Mouse (Mus musculus): ENCODE measurements around the gene 1700016C15Rik.
A peak's percentile ranks its signal among the peaks of the same experiment; 100 is the strongest.

The 1700016C15Rik gene

GRCm38 (mm10) chr1:177729043-177730024, at the start of gene 1700016C15Rik:
1700016C15Rik (plus strand) TSS chr1:177729814.
- DNase-seq = peak; percentile 25 to 51

GRCm38 (mm10) chr1:177681239-177681638, 48.4 kb upstream of the 1700016C15Rik start:
- DNase-seq = peak; percentile 35 to 50

DNA sequence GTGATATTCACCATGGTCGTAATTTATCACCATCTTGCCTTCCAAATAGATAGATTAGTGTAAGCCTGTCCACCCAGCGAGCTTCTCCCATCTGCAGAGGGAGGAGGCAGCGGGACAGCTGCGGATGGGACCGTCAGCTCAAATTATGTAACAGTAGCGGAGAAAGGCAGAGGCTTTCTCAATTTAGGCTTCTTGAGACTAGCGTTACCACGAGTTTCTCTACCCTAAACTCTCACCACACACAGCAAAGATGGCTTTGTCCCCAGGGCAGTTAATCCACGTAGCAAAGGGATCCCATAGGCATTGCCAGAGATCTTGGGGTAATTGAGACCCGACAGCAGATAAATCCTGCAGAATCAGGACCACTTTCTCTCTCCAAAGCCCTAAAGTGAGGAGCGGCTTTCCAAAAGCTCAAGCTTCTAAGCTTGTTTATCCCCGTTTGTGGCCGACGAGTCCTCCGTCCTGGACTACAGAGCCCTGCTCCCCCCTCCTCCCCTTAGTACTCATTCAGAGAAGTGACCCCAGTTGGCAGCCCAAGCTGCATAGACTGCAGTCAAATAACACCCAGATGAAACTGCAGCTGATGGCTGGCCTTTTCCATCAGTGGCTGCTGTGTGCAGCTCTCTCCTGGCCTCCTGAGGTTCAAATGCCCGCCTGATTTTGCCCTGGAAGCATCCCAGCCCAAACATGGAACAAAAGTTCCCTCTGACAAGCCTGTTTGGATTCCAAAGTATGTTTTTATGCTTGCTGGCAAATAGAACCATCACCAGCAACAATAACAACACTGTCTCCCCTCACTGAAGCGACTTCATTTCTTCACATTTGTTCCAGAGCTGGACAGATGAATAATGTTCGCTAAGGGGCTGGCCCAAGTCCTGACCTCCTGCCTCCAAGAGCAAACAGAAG, 45.4 kb upstream of the 1700016C15Rik start:
- no peak for DNase-seq

GRCm38 (mm10) chr1:177684901-177685300, 44.7 kb upstream of the 1700016C15Rik start:
- peak in 1 of 2 experiments; percentile 29 for DNase-seq

DNA sequence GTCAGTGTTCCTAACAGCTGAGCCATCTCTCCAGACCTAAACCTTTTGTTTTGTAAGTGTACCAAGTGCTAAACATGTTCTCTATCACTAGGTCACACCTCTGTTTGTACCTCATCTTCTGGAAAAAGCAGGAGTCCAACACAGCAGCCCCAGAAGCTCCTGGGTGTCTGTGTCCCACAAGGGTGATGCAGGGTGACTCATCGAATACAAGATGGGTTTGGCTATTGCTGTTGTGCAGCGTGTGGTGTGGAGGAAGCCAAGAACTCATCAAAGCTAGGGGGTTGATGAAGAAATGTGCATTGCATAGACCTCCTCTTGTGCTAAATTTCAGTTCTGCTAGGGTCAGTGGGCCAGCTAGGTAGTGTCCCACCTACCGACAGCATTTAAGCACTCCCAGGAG, 43.5 kb upstream of the 1700016C15Rik start:
- DNase-seq = no peak

- peak in 1 of 2 experiments; percentile 21 for DNase-seq
Measured at GRCm38 (mm10) chr1:177686982-177687381, 42.6 kb upstream of the 1700016C15Rik start.

DNA sequence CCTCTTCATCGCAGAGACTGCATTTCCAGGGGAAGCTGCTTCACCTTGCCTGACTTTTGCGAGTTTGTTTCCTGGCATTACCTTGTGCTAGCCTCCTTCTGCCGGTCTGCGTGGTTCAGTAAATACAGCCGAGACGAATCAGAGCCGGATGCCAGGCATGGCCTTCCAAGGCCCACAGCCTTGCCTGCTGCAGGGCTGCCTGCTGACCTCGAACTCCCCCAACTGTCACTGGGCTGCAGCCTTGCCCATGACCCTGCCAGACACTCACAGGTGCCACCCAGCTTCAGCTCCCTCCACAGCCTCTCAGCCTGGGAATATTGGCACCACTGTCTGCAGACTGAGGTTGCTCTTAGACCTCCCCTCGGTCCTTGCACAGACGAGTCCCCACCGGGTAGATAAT, 37.1 kb upstream of the 1700016C15Rik start:
- DNase-seq = no peak

GRCm38 (mm10) chr1:177693486-177694252, 35.9 kb upstream of the 1700016C15Rik start:
- DNase-seq = no peak

GRCm38 (mm10) chr1:177700560-177700959, 29.1 kb upstream of the 1700016C15Rik start:
- DNase-seq = no peak

DNA sequence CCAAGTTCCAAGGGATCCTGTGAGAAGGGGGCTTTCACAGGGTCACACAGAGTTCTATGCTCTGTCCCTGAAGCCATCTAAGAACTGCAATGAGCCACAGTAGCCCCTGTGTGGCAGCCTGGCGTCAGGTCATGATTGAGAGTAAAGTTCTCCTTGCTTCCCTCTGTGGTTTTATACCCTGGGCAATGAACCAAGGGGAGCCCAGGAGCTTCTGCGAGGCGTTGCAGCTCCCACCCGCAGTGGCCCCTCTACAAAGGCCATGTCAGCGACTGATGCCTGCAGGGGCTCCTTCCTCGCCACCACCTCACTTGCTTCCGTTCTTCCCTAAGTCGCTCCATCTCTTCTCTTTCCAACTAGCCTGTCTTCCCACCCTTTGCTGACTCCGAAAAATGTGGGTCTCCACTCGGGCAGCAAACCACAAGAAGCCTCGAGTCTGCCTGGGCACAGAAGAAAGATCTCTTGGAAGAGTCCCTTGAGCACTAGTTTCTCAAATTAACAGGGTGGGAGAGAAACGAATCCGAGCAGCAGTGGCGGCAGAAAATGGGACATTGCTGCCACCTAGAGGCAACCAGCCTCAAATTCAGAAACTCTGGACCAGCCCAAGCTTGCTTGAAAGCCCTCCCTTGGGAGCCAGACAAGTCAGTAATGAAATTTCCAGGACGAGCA, 27.0 kb upstream of the 1700016C15Rik start:
- peak; percentile 70 to 85 for DNase-seq

DNA sequence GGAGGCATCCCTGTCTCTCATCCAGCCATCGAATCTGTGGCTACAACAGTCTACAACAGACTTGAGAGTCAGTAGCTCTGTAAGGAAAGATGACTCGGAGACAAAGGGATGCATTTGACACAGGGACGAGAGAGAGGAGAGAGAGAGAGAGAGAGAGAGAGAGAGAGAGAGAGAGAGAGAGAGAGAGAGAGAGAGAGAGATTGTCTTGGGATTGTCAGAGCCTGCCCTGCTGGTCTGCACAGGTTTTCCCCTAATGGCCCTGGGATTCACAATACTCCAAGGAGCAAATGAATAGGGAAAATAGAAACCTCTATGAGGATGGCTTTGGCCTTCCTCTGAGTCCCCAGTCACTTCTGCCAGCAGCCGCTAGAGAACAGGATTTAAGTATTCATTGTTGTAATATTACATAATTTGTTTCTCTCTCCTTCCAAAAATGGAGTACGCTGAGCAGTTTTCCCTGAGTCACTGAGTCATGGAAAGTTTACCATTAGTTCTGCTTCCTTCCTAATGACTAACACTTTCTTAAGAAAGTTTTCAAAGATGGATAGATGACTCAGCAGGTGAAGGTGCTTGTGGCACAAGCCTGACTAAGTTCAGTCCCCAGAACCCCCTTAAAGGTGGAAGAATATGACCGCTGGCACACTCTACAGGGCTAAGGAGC, 26.3 kb upstream of the 1700016C15Rik start:
- no peak for DNase-seq

DNA sequence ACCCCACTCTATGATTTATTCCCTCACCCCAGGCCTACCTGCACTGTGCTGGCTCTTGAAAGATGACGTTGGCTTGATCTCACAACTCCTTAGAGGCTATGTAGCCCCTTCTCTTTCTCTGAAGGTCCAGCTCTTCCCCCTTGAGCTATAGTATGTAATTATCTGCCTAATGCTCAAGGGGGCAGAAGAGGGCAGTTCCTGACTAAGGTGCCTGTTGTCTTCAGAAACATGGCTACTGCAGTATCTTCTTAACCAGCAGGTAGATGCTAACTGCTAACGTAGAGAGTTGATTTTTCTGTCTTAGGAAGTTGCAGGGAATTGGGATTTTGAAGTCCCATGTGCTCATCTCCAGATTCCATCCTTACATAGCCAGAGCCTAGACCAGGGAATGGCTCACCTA, 24.4 kb upstream of the 1700016C15Rik start:
- no peak for DNase-seq

DNA sequence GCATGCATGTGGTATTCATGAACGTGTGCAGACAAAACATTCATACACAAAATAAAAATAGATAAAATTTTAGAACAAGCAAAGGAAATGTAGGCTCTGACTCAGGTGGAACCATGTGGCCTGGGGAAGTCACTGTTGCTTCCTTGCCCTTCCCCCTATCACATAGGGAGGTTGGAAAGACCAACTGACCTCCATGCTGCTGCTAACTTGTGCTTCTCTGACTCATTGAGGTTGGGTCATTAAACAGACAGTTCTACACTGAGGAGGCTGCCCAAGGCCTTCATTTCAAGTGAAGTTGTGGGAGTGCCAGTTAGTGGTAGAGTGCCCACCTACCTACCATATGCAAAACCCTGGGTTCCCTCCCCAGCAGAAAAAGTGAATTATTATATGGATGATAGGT, 22.0 kb upstream of the 1700016C15Rik start:
- DNase-seq = no peak

- peak; percentile 36 to 41 for DNase-seq
Measured at GRCm38 (mm10) chr1:177708583-177709055, 21.0 kb upstream of the 1700016C15Rik start.

GRCm38 (mm10) chr1:177711000-177711399, 18.6 kb upstream of the 1700016C15Rik start:
- DNase-seq = no peak

DNA sequence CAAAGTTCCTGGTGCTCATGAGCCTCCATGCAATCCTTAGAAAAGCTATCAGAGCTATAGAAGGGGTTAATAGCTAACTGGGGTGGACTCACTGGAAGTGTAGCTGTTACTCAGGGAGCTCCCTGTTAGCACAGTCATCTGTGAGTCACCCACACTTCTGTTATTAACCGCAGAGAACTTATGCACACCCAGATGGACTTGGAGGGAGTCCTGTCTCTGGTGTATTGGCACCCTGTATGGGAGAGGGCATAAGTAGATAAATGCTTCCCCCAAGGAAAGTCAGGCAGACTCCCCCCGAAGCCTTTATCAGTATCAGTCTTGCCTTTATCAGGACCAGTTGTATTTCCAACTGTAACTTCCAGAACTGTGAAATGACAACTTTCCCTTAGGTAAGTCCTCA, 18.2 kb upstream of the 1700016C15Rik start:
- no peak for DNase-seq

- DNase-seq = no peak
Measured at GRCm38 (mm10) chr1:177713635-177714396, 15.8 kb upstream of the 1700016C15Rik start.

GRCm38 (mm10) chr1:177714397-177715012, 15.1 kb upstream of the 1700016C15Rik start:
- DNase-seq = no peak

- no peak for DNase-seq
Measured at GRCm38 (mm10) chr1:177716448-177716847, 13.2 kb upstream of the 1700016C15Rik start.

Data from lung, postnatal 4 days (tissue).